Mouse (Mus musculus) liver, embryonic 15.5 days (tissue): ENCODE measurements around the gene Gm10570. TPM values are rescaled to one million over a fixed set of nuclear protein-coding genes. Genes with fewer than 3 reads are reported as not detected.

Experiments used
- ATAC-seq: fragments of 200-750 bp; cut with Nextera tagmentation; 2 replicates; pipeline ENCODE4 v1.8.0; 2017; ENCODE audit warnings: moderate number of reproducible peaks, mild to moderate bottlenecking, moderate library complexity; ENCODE audit not compliant: insufficient read depth
- H3K27ac ChIP-seq: fragments of 300-500 bp; sonication (generic); replicated peaks from 2 replicates; pipeline ENCODE4 v1.5.1; 2015; ENCODE audit warnings: mild to moderate bottlenecking, inconsistent platforms
- H3K27me3 ChIP-seq: fragments of 300-500 bp; sonication (generic); 2 replicates; pipeline ENCODE4 v1.6.1; 2015; ENCODE audit warnings: mild to moderate bottlenecking, inconsistent platforms
- H3K36me3 ChIP-seq: fragments of 300-500 bp; sonication (generic); replicated peaks from 2 replicates; pipeline ENCODE4 v1.6.1; 2015; ENCODE audit warnings: moderate library complexity, mild to moderate bottlenecking, inconsistent platforms
- H3K4me1 ChIP-seq: fragments of 300-500 bp; sonication (generic); replicated peaks from 2 replicates; pipeline ENCODE4 v1.6.1; 2015; ENCODE audit warnings: inconsistent platforms
- H3K4me2 ChIP-seq: fragments of 300-500 bp; sonication (generic); 2 replicates; pipeline ENCODE4 v1.6.1; 2015; ENCODE audit warnings: moderate library complexity, mild to moderate bottlenecking, inconsistent platforms
- H3K4me3 ChIP-seq: fragments of 300-500 bp; sonication (generic); replicated peaks from 2 replicates; pipeline ENCODE4 v1.5.1; 2015; ENCODE audit warnings: mild to moderate bottlenecking, inconsistent platforms
- H3K9ac ChIP-seq: fragments of 300-500 bp; sonication (generic); 2 replicates; pipeline ENCODE4 v1.6.1; 2015; ENCODE audit warnings: moderate library complexity, mild to moderate bottlenecking, inconsistent platforms
- H3K9me3 ChIP-seq: fragments of 300-500 bp; sonication (generic); replicated peaks from 2 replicates; pipeline ENCODE4 v1.6.1; 2016; ENCODE audit warnings: inconsistent platforms
- WGBS: fragments of 180-500 bp; shearing (Covaris S2); methylation state at CpG from one replicate; pipeline ENCODE4 v1.1.7; 2015; ENCODE audit warnings: mixed read lengths; ENCODE audit not compliant: insufficient replicate concordance; 5-methylcytosine and 5-hydroxymethylcytosine counted together
- polyA plus RNA-seq: library from polyadenylated mRNA; unstranded; fragments of >200 nt; fragmentation: Nextera tagmentation; extraction: Ambion mirVana; gene quantifications from 2 replicates; pipeline ENCODE4 v1.2.1, GENCODE M21; 2015

Gm10570 gene
- polyA plus RNA-seq, 1 experiment from 2014 or later: not detected

- no peak overlapping the region for H3K4me2 ChIP-seq
- H3K4me1 ChIP-seq: peaks cover 23% of the 10 kb centered on the region
- no peak overlapping the region for H3K9ac ChIP-seq
- 45% methylated on average over 8 of the region's 8 CpGs for WGBS
- no peaks in the 10 kb centered on the region for H3K36me3 ChIP-seq
- H3K27me3 ChIP-seq: peaks cover 77% of the 10 kb centered on the region
- no peaks in the 10 kb centered on the region for H3K9me3 ChIP-seq
- ATAC-seq: peak; percentile 60
- no peak overlapping the region for H3K4me3 ChIP-seq
- no peak overlapping the region for H3K27ac ChIP-seq
These were observed 38.4 kb downstream of the Gm10570 start for GRCm38 (mm10) chr4:130270089-130270488.

GRCm38 (mm10) chr4:130268736-130269135, 39.7 kb downstream of the Gm10570 start:
- 75% methylated on average over 10 of the region's 10 CpGs for WGBS
- H3K36me3 ChIP-seq: no peaks in the 10 kb centered on the region
- no peak overlapping the region for H3K4me3 ChIP-seq
- H3K9ac ChIP-seq: no peak overlapping the region
- peaks cover 24% of the 10 kb centered on the region for H3K4me1 ChIP-seq
- H3K27ac ChIP-seq: no peak overlapping the region
- no peaks in the 10 kb centered on the region for H3K9me3 ChIP-seq
- ATAC-seq: no peak
- H3K27me3 ChIP-seq: peaks cover 77% of the 10 kb centered on the region
- no peak overlapping the region for H3K4me2 ChIP-seq

GRCm38 (mm10) chr4:130267069-130267468, 41.4 kb downstream of the Gm10570 start:
- Histone ChIP-seq H3K9ac (no peak overlapping the region), H3K27ac (0 out of 2 replicates have a peak overlapping the region, but pooled peaks have one; percentile 33)

GRCm38 (mm10) chr4:130266601-130267000, 41.9 kb downstream of the Gm10570 start:
- no peak overlapping the region for H3K4me3 ChIP-seq
- no peak overlapping the region for H3K9ac ChIP-seq
- no peaks in the 10 kb centered on the region for H3K36me3 ChIP-seq
- peak overlapping the region; percentile 25 for H3K4me2 ChIP-seq
- no peak for ATAC-seq
- peaks cover 70% of the 10 kb centered on the region for H3K27me3 ChIP-seq
- H3K9me3 ChIP-seq: no peaks in the 10 kb centered on the region
- WGBS: 56% methylated on average over 9 of the region's 9 CpGs
- H3K4me1 ChIP-seq: peaks cover 24% of the 10 kb centered on the region
- H3K27ac ChIP-seq: 0 out of 2 replicates have a peak overlapping the region, but pooled peaks have one; percentile 33

More at GRCm38 (mm10) chr4:130267069-130267468, 41.4 kb downstream of the Gm10570 start:
- H3K9me3 ChIP-seq: no peaks in the 10 kb centered on the region
- peaks cover 74% of the 10 kb centered on the region for H3K27me3 ChIP-seq
- WGBS: 68% methylated on average over 7 of the region's 7 CpGs
- peaks cover 24% of the 10 kb centered on the region for H3K4me1 ChIP-seq
- ATAC-seq: peak; percentile 41; the same call in 1 of the 2 replicates
- H3K36me3 ChIP-seq: no peaks in the 10 kb centered on the region
- no peak overlapping the region for H3K4me3 ChIP-seq
- H3K4me2 ChIP-seq: peak overlapping the region; percentile 25

- Histone ChIP-seq H3K9ac (no peak overlapping the region), H3K4me1 (peaks cover 19% of the 10 kb centered on the region), H3K36me3 (no peaks in the 10 kb centered on the region), H3K27ac (no peak overlapping the region), H3K4me3 (no peak overlapping the region), H3K9me3 (no peaks in the 10 kb centered on the region), H3K27me3 (peaks cover 55% of the 10 kb centered on the region), H3K4me2 (no peak overlapping the region)
- ATAC-seq: no peak
- WGBS: 9% methylated on average over 24 of the region's 24 CpGs
These were observed 43.6 kb downstream of the Gm10570 start for GRCm38 (mm10) chr4:130264698-130265349.

- no peaks in the 10 kb centered on the region for H3K9me3 ChIP-seq
- ATAC-seq: no peak
- H3K4me1 ChIP-seq: peaks cover 19% of the 10 kb centered on the region
- H3K27ac ChIP-seq: no peak overlapping the region
- H3K36me3 ChIP-seq: no peaks in the 10 kb centered on the region
- WGBS: 23% methylated on average over 11 of the region's 11 CpGs
- H3K27me3 ChIP-seq: peaks cover 52% of the 10 kb centered on the region
- H3K9ac ChIP-seq: no peak overlapping the region
- no peak overlapping the region for H3K4me3 ChIP-seq
- no peak overlapping the region for H3K4me2 ChIP-seq
These were observed 44.3 kb downstream of the Gm10570 start for GRCm38 (mm10) chr4:130264131-130264530.

GRCm38 (mm10) chr4:130260406-130260805, 48.1 kb downstream of the Gm10570 start:
- no peak overlapping the region for H3K9ac ChIP-seq
- WGBS: 21% methylated on average over 5 of the region's 5 CpGs
- no peak overlapping the region for H3K4me3 ChIP-seq
- H3K27me3 ChIP-seq: peaks cover 43% of the 10 kb centered on the region
- H3K4me2 ChIP-seq: no peak overlapping the region
- H3K36me3 ChIP-seq: no peaks in the 10 kb centered on the region
- H3K9me3 ChIP-seq: no peaks in the 10 kb centered on the region
- no peak overlapping the region for H3K27ac ChIP-seq
- H3K4me1 ChIP-seq: peaks cover 8% of the 10 kb centered on the region; the same call in 1 of the 2 replicates
- no peak for ATAC-seq

Other genes with a start within 250 kb of the Gm10570 start
- 41.2 and 46.9 TPM in 2 replicates for gene Pef1, start 206.1 kb downstream of the Gm10570 start, polyA plus RNA-seq
- not detected in 2 replicates for gene Hcrtr1, start 169.3 kb downstream of the Gm10570 start, polyA plus RNA-seq
- 41.1 and 47.6 TPM in 2 replicates for gene Tinagl1, start 133.6 kb downstream of the Gm10570 start, polyA plus RNA-seq
- not detected in 2 replicates for gene Gm853, start 86.3 kb downstream of the Gm10570 start, polyA plus RNA-seq
- 1.1 and 1.3 TPM in 2 replicates for gene Serinc2, start 29.5 kb downstream of the Gm10570 start, polyA plus RNA-seq
- gene Fabp3, start 79 bp downstream of the Gm10570 start, polyA plus RNA-seq: 4.0 and 4.5 TPM in 2 replicates
- 27.4 and 31.9 TPM in 2 replicates for gene Zcchc17, start 51.3 kb upstream of the Gm10570 start, polyA plus RNA-seq
- 69.1 and 70.6 TPM in 2 replicates for gene Snrnp40, start 51.5 kb upstream of the Gm10570 start, polyA plus RNA-seq